Mouse (Mus musculus): ENCODE measurements around the gene Hist2h3b.
"Not testable (repeated sequence)": the region's sequence is repeated elsewhere in the genome, so short reads cannot be mapped to it uniquely, and the experiment has no call there.

Gene Hist2h3b

GRCm38 (mm10) chr3:96239949-96240798 is 28.3 kb upstream of the Hist2h3b start, which contains the start of gene Hist2h2aa2:
Gene Hist2h2aa2 (minus strand): TSS chr3:96240276.
- DNase-seq = peak; percentile 96 to 97

GRCm38 (mm10) chr3:96240799-96241197 is 27.7 kb upstream of the Hist2h3b start:
- DNase-seq = no peak

- DNase-seq = peak in 1 of 2 experiments; percentile 61
These were observed 24.4 kb upstream of the Hist2h3b start for GRCm38 (mm10) chr3:96243921-96244572.

GRCm38 (mm10) chr3:96245003-96245886 is 23.2 kb upstream of the Hist2h3b start, which contains the start of gene Hist2h2aa1:
Gene Hist2h2aa1 (plus strand): TSS chr3:96245497.
- DNase-seq = peak; percentile 82 to 93

GRCm38 (mm10) chr3:96246018-96246417 is 22.4 kb upstream of the Hist2h3b start:
- DNase-seq = not testable (repeated sequence)

- DNase-seq = not testable (repeated sequence)
These were observed 22.0 kb upstream of the Hist2h3b start, which contains the start of gene Hist2h3c1 for GRCm38 (mm10) chr3:96246427-96246856. Gene Hist2h3c1 (plus strand): TSS chr3:96246685.

GRCm38 (mm10) chr3:96247356-96248140 is 20.9 kb upstream of the Hist2h3b start:
- no peak for DNase-seq

GRCm38 (mm10) chr3:96248141-96249033 is 20.1 kb upstream of the Hist2h3b start:
- DNase-seq = no peak

- DNase-seq = no peak
These were observed 19.5 kb upstream of the Hist2h3b start for GRCm38 (mm10) chr3:96249034-96249345.

- DNase-seq = no peak
These were observed 17.6 kb upstream of the Hist2h3b start for GRCm38 (mm10) chr3:96250890-96251289.

GRCm38 (mm10) chr3:96251787-96252186 is 16.7 kb upstream of the Hist2h3b start:
- no peak for DNase-seq

- no peak for DNase-seq
These were observed 13.6 kb upstream of the Hist2h3b start for GRCm38 (mm10) chr3:96254683-96255355.

GRCm38 (mm10) chr3:96255926-96256593 is 12.4 kb upstream of the Hist2h3b start:
- no peak for DNase-seq

- DNase-seq = no peak
These were observed 11.3 kb upstream of the Hist2h3b start for GRCm38 (mm10) chr3:96257190-96257589.

GRCm38 (mm10) chr3:96260220-96260619 is 8.2 kb upstream of the Hist2h3b start:
- no peak for DNase-seq

GRCm38 (mm10) chr3:96261623-96262022 is 6.8 kb upstream of the Hist2h3b start:
- no peak for DNase-seq

GRCm38 (mm10) chr3:96262216-96262875 is 6.1 kb upstream of the Hist2h3b start:
- DNase-seq = peak; percentile 82 to 92

GRCm38 (mm10) chr3:96262979-96263550 is 5.4 kb upstream of the Hist2h3b start, which contains the start of gene Hist2h4:
Gene Hist2h4 (minus strand): TSS chr3:96263311.
- DNase-seq = peak; percentile 95 to 96
